Mouse (Mus musculus): ENCODE measurements around the gene Timm8a2. TPM values are rescaled to one million over a fixed set of nuclear protein-coding genes. Genes with fewer than 3 reads are reported as not detected.

Timm8a2 gene
- polyA plus RNA-seq, 1 experiment from 2014 or later, result not detected

DNA sequence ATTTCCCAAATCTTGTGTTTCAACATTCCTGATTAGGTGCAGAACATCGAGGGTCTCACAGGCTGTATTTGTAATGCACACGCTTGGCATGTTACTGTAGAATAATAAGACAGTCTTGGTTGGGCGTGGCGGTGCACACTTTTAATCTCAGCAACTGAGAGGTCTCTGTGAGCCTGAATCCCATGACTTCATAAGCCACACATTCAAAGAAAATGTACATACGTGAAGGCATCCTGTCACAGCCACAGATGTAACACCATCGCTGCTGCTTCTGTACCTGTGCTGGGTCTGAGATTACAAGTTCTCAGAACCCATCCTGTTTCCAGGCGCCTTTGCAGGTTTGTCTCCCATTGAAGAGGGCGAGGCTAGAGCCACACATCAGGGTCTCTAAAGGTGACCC is 22.7 kb upstream of the Timm8a2 start:
- H3K9ac ChIP-seq, result no peak overlapping the region
- WGBS, result 85% methylated on average over 8 of the region's 8 CpGs
- no peak overlapping the region for H3K4me2 ChIP-seq
- no peak overlapping the region for H3K4me3 ChIP-seq
- no peaks in the 10 kb centered on the region for H3K27me3 ChIP-seq (replicated peaks)
- no peaks in the 10 kb centered on the region for H3K9me3 ChIP-seq
- no peak overlapping the region for H3K27ac ChIP-seq (replicated peaks)
- H3K4me1 ChIP-seq, result peaks cover 35% of the 10 kb centered on the region
- H3K36me3 ChIP-seq, result peaks cover 35% of the 10 kb centered on the region
- ATAC-seq (ENCODE audit: extremely low read depth, insufficient number of reproducible peaks, low FRiP score, low TSS enrichment), result no peak

- Histone ChIP-seq H3K4me3 (no peak overlapping the region), H3K4me2 (no peak overlapping the region), H3K36me3 (peaks cover 35% of the 10 kb centered on the region), H3K9me3 (no peaks in the 10 kb centered on the region), H3K27ac (replicated peaks) (no peak overlapping the region), H3K4me1 (peaks cover 39% of the 10 kb centered on the region), H3K9ac (no peak overlapping the region), H3K27me3 (replicated peaks) (no peaks in the 10 kb centered on the region)
- WGBS, result 46% methylated on average over 5 of the region's 5 CpGs
- ATAC-seq (ENCODE audit: extremely low read depth, insufficient number of reproducible peaks, low FRiP score, low TSS enrichment), result no peak
These were observed 22.3 kb upstream of the Timm8a2 start for GRCm38 (mm10) chr14:122012193-122012592.

GRCm38 (mm10) chr14:122012814-122013213 is 21.7 kb upstream of the Timm8a2 start:
- no peak for ATAC-seq (ENCODE audit: extremely low read depth, insufficient number of reproducible peaks, low FRiP score, low TSS enrichment)
- 72% methylated on average over 13 of the region's 13 CpGs for WGBS
- Histone ChIP-seq H3K27ac (replicated peaks) (no peak overlapping the region), H3K4me3 (no peak overlapping the region), H3K9ac (no peak overlapping the region), H3K9me3 (no peaks in the 10 kb centered on the region), H3K4me2 (no peak overlapping the region), H3K27me3 (replicated peaks) (no peaks in the 10 kb centered on the region), H3K4me1 (peaks cover 46% of the 10 kb centered on the region), H3K36me3 (peaks cover 35% of the 10 kb centered on the region)

GRCm38 (mm10) chr14:122013417-122013951 is 21.0 kb upstream of the Timm8a2 start:
- H3K9me3 ChIP-seq, result no peaks in the 10 kb centered on the region
- H3K4me1 ChIP-seq, result peaks cover 46% of the 10 kb centered on the region
- H3K4me2 ChIP-seq, result no peak overlapping the region
- no peak overlapping the region for H3K4me3 ChIP-seq
- no peaks in the 10 kb centered on the region for H3K27me3 ChIP-seq (replicated peaks)
- WGBS, result 73% methylated on average over 14 of the region's 14 CpGs
- H3K9ac ChIP-seq, result no peak overlapping the region
- no peak for ATAC-seq (ENCODE audit: extremely low read depth, insufficient number of reproducible peaks, low FRiP score, low TSS enrichment)
- no peak overlapping the region for H3K27ac ChIP-seq (replicated peaks)
- peaks cover 33% of the 10 kb centered on the region for H3K36me3 ChIP-seq

DNA sequence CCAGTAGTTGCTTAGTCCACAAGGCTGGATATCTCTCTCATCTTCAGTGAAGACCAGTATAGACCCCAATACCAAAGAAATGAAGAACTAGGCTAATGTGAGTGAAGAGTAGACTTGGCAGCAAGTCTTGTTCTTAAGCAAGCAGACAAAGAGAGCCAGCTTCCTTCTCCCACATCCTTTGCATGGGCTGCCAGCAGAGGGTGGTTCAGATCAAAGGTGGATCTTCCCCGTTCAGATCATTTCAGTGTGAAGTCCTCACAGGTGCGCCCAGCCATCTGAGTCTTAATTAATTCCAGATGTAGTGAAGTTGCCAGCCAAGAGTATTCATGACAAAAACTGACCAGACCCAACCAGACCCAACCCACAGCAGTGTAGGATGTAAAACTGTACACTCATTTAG is 16.5 kb upstream of the Timm8a2 start:
- Histone ChIP-seq H3K9me3 (no peaks in the 10 kb centered on the region), H3K4me1 (peaks cover 54% of the 10 kb centered on the region), H3K36me3 (peaks cover 25% of the 10 kb centered on the region), H3K27ac (replicated peaks) (no peak overlapping the region), H3K9ac (no peak overlapping the region), H3K4me2 (no peak overlapping the region), H3K27me3 (replicated peaks) (no peaks in the 10 kb centered on the region), H3K4me3 (no peak overlapping the region)
- 86% methylated on average over 2 of the region's 2 CpGs for WGBS
- no peak for ATAC-seq (ENCODE audit: extremely low read depth, insufficient number of reproducible peaks, low FRiP score, low TSS enrichment)

DNA sequence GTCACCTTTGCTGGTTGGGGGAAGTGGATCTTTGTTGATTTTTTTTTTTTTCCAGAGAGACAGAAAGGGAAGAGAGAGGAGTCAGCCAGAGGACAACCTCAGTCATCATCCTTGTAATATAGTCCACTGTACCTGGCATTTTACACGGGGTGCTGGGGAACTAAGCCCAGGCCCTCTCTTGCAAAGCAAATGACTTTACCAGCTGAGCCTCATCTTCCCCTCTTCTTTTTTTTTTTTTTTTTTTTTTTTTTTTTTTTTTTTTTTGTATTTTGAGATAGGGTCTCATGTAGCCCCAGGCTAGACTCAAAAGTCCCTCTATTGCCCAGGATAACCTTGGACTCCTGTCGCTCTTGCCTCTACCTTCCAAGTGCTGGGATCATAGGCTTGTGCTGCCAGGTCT is 15.1 kb upstream of the Timm8a2 start:
- Histone ChIP-seq H3K27me3 (replicated peaks) (no peaks in the 10 kb centered on the region), H3K4me3 (no peak overlapping the region), H3K4me1 (peaks cover 53% of the 10 kb centered on the region), H3K4me2 (no peak overlapping the region), H3K9ac (no peak overlapping the region), H3K27ac (replicated peaks) (no peak overlapping the region), H3K36me3 (peaks cover 16% of the 10 kb centered on the region), H3K9me3 (no peaks in the 10 kb centered on the region)
- no peak for ATAC-seq (ENCODE audit: extremely low read depth, insufficient number of reproducible peaks, low FRiP score, low TSS enrichment)
- 87% methylated on average over 2 of the region's 2 CpGs for WGBS

DNA sequence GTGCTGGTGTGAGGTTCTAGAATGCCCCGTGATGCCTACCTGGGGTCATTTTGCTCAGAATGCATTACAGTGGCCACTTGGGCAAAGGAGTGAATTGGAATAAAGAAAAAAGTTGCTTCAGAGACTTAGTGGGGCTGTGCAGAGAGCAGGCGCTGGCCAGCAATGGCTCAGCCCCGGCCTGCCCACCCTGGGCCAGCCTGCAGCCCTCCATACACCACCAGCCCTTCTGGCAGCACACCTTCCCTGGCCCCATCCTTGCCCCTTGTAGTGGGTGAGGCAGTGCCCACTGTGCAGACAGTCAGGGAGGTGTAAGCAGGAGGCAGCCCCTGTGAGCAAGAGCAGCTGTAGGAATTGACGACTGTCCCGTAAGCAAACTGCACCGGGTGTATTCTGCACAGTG is 13.9 kb upstream of the Timm8a2 start:
- H3K4me1 ChIP-seq, result peaks cover 41% of the 10 kb centered on the region
- no peaks in the 10 kb centered on the region for H3K27me3 ChIP-seq (replicated peaks)
- 88% methylated on average over 6 of the region's 6 CpGs for WGBS
- ATAC-seq (ENCODE audit: extremely low read depth, insufficient number of reproducible peaks, low FRiP score, low TSS enrichment), result no peak
- no peak overlapping the region for H3K4me3 ChIP-seq
- no peak overlapping the region for H3K4me2 ChIP-seq
- H3K9me3 ChIP-seq, result no peaks in the 10 kb centered on the region
- H3K36me3 ChIP-seq, result peaks cover 16% of the 10 kb centered on the region
- H3K9ac ChIP-seq, result no peak overlapping the region
- H3K27ac ChIP-seq (replicated peaks), result no peak overlapping the region; the same call in 1 of the 2 replicates

DNA sequence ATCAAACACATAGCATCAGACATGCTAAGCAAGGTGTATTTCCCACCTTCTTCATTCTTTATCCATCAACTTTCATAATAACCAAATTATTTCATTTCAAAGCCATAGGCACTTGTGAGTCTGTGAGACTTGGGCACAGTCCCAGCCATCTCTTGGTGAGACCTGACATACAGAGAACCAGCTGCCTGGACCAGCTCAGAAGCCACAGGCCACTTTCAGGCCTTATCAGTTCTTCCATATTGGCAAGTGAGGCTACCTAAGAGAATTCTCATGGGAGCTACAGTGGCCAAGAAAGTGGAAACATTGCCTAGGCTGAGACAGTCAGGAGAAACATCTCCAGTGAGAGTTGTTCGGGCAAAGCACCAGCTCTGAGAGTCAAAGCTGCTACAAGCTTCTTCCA is 11.4 kb upstream of the Timm8a2 start:
- Histone ChIP-seq H3K36me3 (peaks cover 16% of the 10 kb centered on the region), H3K9me3 (no peaks in the 10 kb centered on the region), H3K27me3 (replicated peaks) (no peaks in the 10 kb centered on the region), H3K4me2 (no peak overlapping the region), H3K4me3 (no peak overlapping the region), H3K4me1 (peaks cover 25% of the 10 kb centered on the region), H3K9ac (no peak overlapping the region), H3K27ac (replicated peaks) (no peak overlapping the region)
- 78% methylated on average over 1 of the region's 1 CpGs for WGBS
- no peak for ATAC-seq (ENCODE audit: extremely low read depth, insufficient number of reproducible peaks, low FRiP score, low TSS enrichment)

- Histone ChIP-seq H3K4me1 (peaks cover 30% of the 10 kb centered on the region), H3K36me3 (peaks cover 16% of the 10 kb centered on the region), H3K27ac (replicated peaks) (no peak overlapping the region), H3K9me3 (no peaks in the 10 kb centered on the region), H3K27me3 (replicated peaks) (no peaks in the 10 kb centered on the region), H3K4me2 (no peak overlapping the region), H3K9ac (no peak overlapping the region), H3K4me3 (no peak overlapping the region)
- ATAC-seq (ENCODE audit: extremely low read depth, insufficient number of reproducible peaks, low FRiP score, low TSS enrichment), result no peak
These were observed 10.5 kb upstream of the Timm8a2 start for GRCm38 (mm10) chr14:122023928-122024327.

GRCm38 (mm10) chr14:122028926-122029745 is 5.3 kb upstream of the Timm8a2 start:
- Histone ChIP-seq H3K9me3 (no peaks in the 10 kb centered on the region), H3K4me3 (no peak overlapping the region), H3K27me3 (replicated peaks) (no peaks in the 10 kb centered on the region), H3K9ac (no peak overlapping the region), H3K27ac (replicated peaks) (no peak overlapping the region), H3K36me3 (no peaks in the 10 kb centered on the region), H3K4me1 (peaks cover 12% of the 10 kb centered on the region), H3K4me2 (no peak overlapping the region)
- ATAC-seq (ENCODE audit: extremely low read depth, insufficient number of reproducible peaks, low FRiP score, low TSS enrichment), result no peak
- WGBS, result 81% methylated on average over 11 of the region's 11 CpGs

GRCm38 (mm10) chr14:122029851-122030250 is 4.6 kb upstream of the Timm8a2 start:
- no peaks in the 10 kb centered on the region for H3K9me3 ChIP-seq
- H3K4me2 ChIP-seq, result no peak overlapping the region
- no peak overlapping the region for H3K9ac ChIP-seq
- WGBS, result 82% methylated on average over 4 of the region's 4 CpGs
- H3K4me3 ChIP-seq, result no peak overlapping the region
- peaks cover 12% of the 10 kb centered on the region for H3K4me1 ChIP-seq
- no peaks in the 10 kb centered on the region for H3K27me3 ChIP-seq (replicated peaks)
- no peak for ATAC-seq (ENCODE audit: extremely low read depth, insufficient number of reproducible peaks, low FRiP score, low TSS enrichment)
- H3K36me3 ChIP-seq, result no peaks in the 10 kb centered on the region
- no peak overlapping the region for H3K27ac ChIP-seq (replicated peaks)

DNA sequence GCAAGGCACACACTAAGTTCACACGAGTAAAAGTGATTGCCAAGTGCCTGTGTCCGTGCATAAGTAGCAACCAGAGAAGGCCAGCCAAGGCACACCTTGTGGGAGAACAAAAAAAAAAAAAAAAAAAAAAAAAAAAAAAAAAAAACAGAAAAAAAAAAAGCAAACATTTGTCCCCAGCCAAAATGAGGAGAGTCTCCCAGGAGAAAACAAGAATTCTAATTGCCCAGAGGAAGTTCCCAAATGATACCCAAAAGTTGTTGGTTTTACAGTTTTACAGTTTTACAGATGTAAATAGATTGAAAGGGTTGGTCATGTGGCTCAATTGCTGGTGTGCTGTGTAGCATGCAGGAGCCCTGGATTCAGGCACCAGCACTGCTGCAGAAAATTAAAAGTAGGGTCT is 2.4 kb upstream of the Timm8a2 start:
- 75% methylated on average over 2 of the region's 2 CpGs for WGBS
- Histone ChIP-seq H3K27ac (replicated peaks) (no peak overlapping the region), H3K4me3 (no peak overlapping the region), H3K27me3 (replicated peaks) (no peaks in the 10 kb centered on the region), H3K4me2 (no peak overlapping the region), H3K9me3 (peaks cover 5% of the 10 kb centered on the region), H3K9ac (no peak overlapping the region), H3K4me1 (peaks cover 12% of the 10 kb centered on the region), H3K36me3 (no peaks in the 10 kb centered on the region)
- ATAC-seq (ENCODE audit: extremely low read depth, insufficient number of reproducible peaks, low FRiP score, low TSS enrichment), result no peak

Data from heart, embryonic 13.5 days (tissue).